Mouse (Mus musculus) ES-E14 (cell line): ENCODE measurements around the gene Thap4. TPM values are rescaled to one million over a fixed set of nuclear protein-coding genes. Genes with fewer than 3 reads are reported as not detected.

ENCODE experiments used
- DNase-seq: peaks from one replicate; pipeline ENCODE4 v3.0.0-alpha.2; 2013; ENCODE audit warnings: low read depth, low spot score
- H3K27ac ChIP-seq: 2 replicates; pipeline ENCODE4 v1.5.1; 2012; ENCODE audit warnings: low read depth, mild to moderate bottlenecking, low read length, moderate library complexity, mixed read lengths; ENCODE audit not compliant: poor library complexity, insufficient read depth, severe bottlenecking
- H3K36me3 ChIP-seq: 2 replicates; pipeline ENCODE4 v1.6.1; 2012; ENCODE audit warnings: mild to moderate bottlenecking, low read length, moderate library complexity, mixed read lengths; ENCODE audit not compliant: control insufficient read depth, poor library complexity, insufficient read depth, severe bottlenecking
- H3K4me1 ChIP-seq, 2 experiments: fragments of 150-350 bp in 1 of 2; sonication (generic) in 1 of 2; 2 replicates each; pipeline ENCODE4 v1.6.1; 2012; ENCODE audit warnings: low read length in 2 of 2, mild to moderate bottlenecking in 1 of 2, mixed read lengths in 1 of 2; ENCODE audit not compliant: control insufficient read depth in 2 of 2, insufficient read depth in 2 of 2, poor library complexity in 1 of 2
- H3K4me3 ChIP-seq, 2 experiments: fragments of 150-350 bp in 1 of 2; sonication (generic) in 1 of 2; 2 replicates each; pipeline ENCODE4 v1.5.1; 2012; ENCODE audit warnings: low read length in 2 of 2, low read depth in 1 of 2, mild to moderate bottlenecking in 1 of 2, mixed read lengths in 1 of 2; ENCODE audit not compliant: insufficient read depth in 1 of 2, poor library complexity in 1 of 2, severe bottlenecking in 1 of 2
- H3K9ac ChIP-seq: 2 replicates; pipeline ENCODE4 v1.6.1; 2012; ENCODE audit warnings: low read depth, mild to moderate bottlenecking, low read length, mixed read lengths; ENCODE audit not compliant: poor library complexity, insufficient read depth, severe bottlenecking
- H3K9me3 ChIP-seq: fragments of 150-350 bp; sonication (generic); 2 replicates; pipeline ENCODE4 v1.6.1; 2012; ENCODE audit warnings: low read depth, mild to moderate bottlenecking, low read length; ENCODE audit not compliant: control insufficient read depth, insufficient read depth
- CHD2 ChIP-seq: IDR thresholded peaks from 2 replicates; pipeline ENCODE4 v1.6.1; 2014; ENCODE audit warnings: mild to moderate bottlenecking, low read depth, low read length, inconsistent platforms
- HCFC1 ChIP-seq: IDR thresholded peaks from 2 replicates; pipeline ENCODE4 v1.6.1; 2012; ENCODE audit warnings: low read length, inconsistent platforms, borderline replicate concordance; ENCODE audit not compliant: insufficient read depth
- MAFK ChIP-seq: IDR thresholded peaks from 2 replicates; pipeline ENCODE4 v1.6.1; 2014; ENCODE audit warnings: mild to moderate bottlenecking, low read depth, low read length, inconsistent platforms; ENCODE audit not compliant: insufficient read depth
- ZC3H11A ChIP-seq: IDR thresholded peaks from 2 replicates; pipeline ENCODE4 v1.6.1; 2012; ENCODE audit warnings: low read depth, mild to moderate bottlenecking, inconsistent platforms, low read length, borderline replicate concordance
- ZNF384 ChIP-seq: IDR thresholded peaks from 2 replicates; pipeline ENCODE4 v1.6.1; 2012; ENCODE audit warnings: low read depth, low read length, inconsistent platforms
- in situ Hi-C, 2 experiments: fragments of 600-800 bp; cut with MboI; formaldehyde crosslinking; loops; one replicate each; pipeline ENCODE4 v1.15.1; 2025; ENCODE audit warnings: low sequenced_read_pairs in 2 of 2, inconsistent platforms in 1 of 2; ENCODE audit not compliant: unreplicated experiment in 2 of 2
- total RNA-seq: library from RNA; depleted of rRNA; stranded (reverse); fragments of 300-350 nt; gene quantifications from 2 replicates; pipeline ENCODE4 v1.2.3, GENCODE M21; 2012

Thap4 gene
- total RNA-seq, 1 experiment = 46.2 TPM

DNA sequence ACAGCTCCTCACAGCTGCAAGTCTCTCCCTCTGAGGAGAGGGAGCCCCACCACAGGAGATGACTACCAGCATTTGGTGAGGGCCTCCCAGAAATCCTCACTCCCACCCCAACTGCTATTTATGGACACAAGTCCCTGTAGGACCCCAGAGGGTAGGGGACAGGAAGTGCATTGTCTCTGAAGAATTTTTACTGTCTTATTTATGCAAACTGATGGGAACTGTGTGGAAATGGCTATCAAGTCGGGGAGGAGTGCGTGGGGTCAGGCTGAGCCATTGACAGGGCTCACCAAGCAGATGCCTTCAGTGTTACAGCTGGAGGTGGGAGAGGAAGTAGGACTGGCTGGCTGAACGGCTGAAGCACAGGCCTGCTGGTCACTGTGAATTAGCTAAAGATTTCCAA, 57.3 kb downstream of the Thap4 start:
- Histone ChIP-seq H3K27ac (no peak overlapping the region; the same call in 1 of the 2 replicates), H3K9ac (no peak overlapping the region), H3K4me3 (no peak overlapping the region), H3K9me3 (no peaks in the 10 kb centered on the region), H3K4me1 (peaks cover 0 to 4% of the 10 kb centered on the region in 2 experiments; a peak in 1 of 4 replicates), H3K36me3 (peaks cover 11% of the 10 kb centered on the region)
- no peak for TF ChIP-seq CHD2
- no peak for TF ChIP-seq ZC3H11A
- TF ChIP-seq MAFK = no peak
- no peak for TF ChIP-seq HCFC1
- TF ChIP-seq ZNF384 = no peak
- DNase-seq = no peak
- in situ Hi-C loops = no loop called here

- peaks cover 15% of the 10 kb centered on the region for H3K36me3 ChIP-seq
- H3K9ac ChIP-seq = no peak overlapping the region
- in situ Hi-C loops = no loop called here
- no peak for TF ChIP-seq CHD2
- no peak for TF ChIP-seq ZNF384
- no peak for TF ChIP-seq MAFK
- TF ChIP-seq ZC3H11A = no peak
- no peak for TF ChIP-seq HCFC1
- H3K9me3 ChIP-seq = no peaks in the 10 kb centered on the region
- no peak overlapping the region for H3K4me3 ChIP-seq
- H3K27ac ChIP-seq = no peak overlapping the region
- DNase-seq = no peak
- H3K4me1 ChIP-seq = peaks cover 0 to 4% of the 10 kb centered on the region in 2 experiments; a peak in 1 of 4 replicates
These were observed 59.7 kb downstream of the Thap4 start for GRCm38 (mm10) chr1:93694966-93695365.

GRCm38 (mm10) chr1:93693943-93694342, 60.7 kb downstream of the Thap4 start:
- in situ Hi-C loops = no loop called here
- no peak for DNase-seq
- H3K9me3 ChIP-seq = no peaks in the 10 kb centered on the region
- no peak overlapping the region for H3K27ac ChIP-seq
- H3K4me1 ChIP-seq = peaks cover 0 to 4% of the 10 kb centered on the region in 2 experiments; a peak in 1 of 4 replicates
- H3K36me3 ChIP-seq = peaks cover 17% of the 10 kb centered on the region
- no peak overlapping the region for H3K4me3 ChIP-seq
- TF ChIP-seq ZNF384 (no peak), CHD2 (no peak), ZC3H11A (no peak), HCFC1 (no peak), MAFK (no peak)
- 0 out of 2 replicates have a peak overlapping the region, but pooled peaks have one; percentile 16 for H3K9ac ChIP-seq

DNA sequence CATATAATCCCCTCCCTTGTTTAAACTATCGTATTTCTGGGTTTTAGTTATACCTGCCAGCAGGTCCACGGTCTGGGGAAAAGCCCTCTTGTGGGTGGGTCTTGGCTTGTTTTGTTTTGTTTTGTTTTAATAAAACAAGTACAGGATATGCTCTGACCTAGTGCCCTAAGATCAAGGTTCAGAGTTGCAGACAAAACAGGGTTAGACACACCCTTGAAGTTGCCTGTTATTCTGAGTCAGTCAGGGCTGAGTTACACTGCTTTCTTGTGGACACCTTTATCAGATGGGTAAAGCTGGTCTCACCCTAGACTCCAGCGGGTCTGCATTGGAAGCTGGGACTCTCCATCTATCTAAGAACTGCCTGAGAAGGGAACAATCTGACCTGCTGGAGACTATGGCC, 61.2 kb downstream of the Thap4 start:
- Histone ChIP-seq H3K9me3 (no peaks in the 10 kb centered on the region), H3K27ac (no peak overlapping the region), H3K4me3 (no peak overlapping the region), H3K4me1 (peaks cover 0 to 4% of the 10 kb centered on the region in 2 experiments; a peak in 1 of 4 replicates), H3K36me3 (peaks cover 19% of the 10 kb centered on the region), H3K9ac (no peak overlapping the region)
- in situ Hi-C loops = no loop called here
- no peak for TF ChIP-seq CHD2
- TF ChIP-seq HCFC1 = no peak
- no peak for TF ChIP-seq MAFK
- TF ChIP-seq ZC3H11A = no peak
- no peak for TF ChIP-seq ZNF384
- no peak for DNase-seq

GRCm38 (mm10) chr1:93692773-93693172, 61.9 kb downstream of the Thap4 start:
- no peak for TF ChIP-seq ZNF384
- peaks cover 19% of the 10 kb centered on the region for H3K36me3 ChIP-seq
- H3K27ac ChIP-seq = no peak overlapping the region
- in situ Hi-C loops = no loop called here
- no peak overlapping the region for H3K4me3 ChIP-seq
- DNase-seq = no peak
- H3K9me3 ChIP-seq = no peaks in the 10 kb centered on the region
- H3K9ac ChIP-seq = no peak overlapping the region
- H3K4me1 ChIP-seq = peaks cover 0 to 4% of the 10 kb centered on the region in 2 experiments; a peak in 1 of 4 replicates
